Mouse (Mus musculus): Measurements from ENCODE around the gene Aqp7. TPM values are rescaled to one million over a fixed set of nuclear protein-coding genes. Genes with fewer than 3 reads are reported as not detected.

Aqp7 gene
- total RNA-seq, 2 experiments from 2014 or later = 9.3 to 11.2 TPM

- no peak overlapping the region for H3K4me3 ChIP-seq
- TF ChIP-seq CTCF (IDR thresholded peaks at IDR 0.05) = no peak
- no peak overlapping the region for H3K27ac ChIP-seq
- intact Hi-C loops (cut with DNase I) = no loop called here
- no peak for DNase-seq
Measured at GRCm38 (mm10) chr4:41026086-41026787, 21.7 kb downstream of the Aqp7 start.

- TF ChIP-seq CTCF (IDR thresholded peaks at IDR 0.05) = peak; percentile 53
- intact Hi-C loops (cut with DNase I) = no loop called here
- H3K27ac ChIP-seq = no peak overlapping the region
- DNase-seq = no peak
- H3K4me3 ChIP-seq = no peak overlapping the region
Measured at GRCm38 (mm10) chr4:41021094-41021493, 26.8 kb downstream of the Aqp7 start.

DNA sequence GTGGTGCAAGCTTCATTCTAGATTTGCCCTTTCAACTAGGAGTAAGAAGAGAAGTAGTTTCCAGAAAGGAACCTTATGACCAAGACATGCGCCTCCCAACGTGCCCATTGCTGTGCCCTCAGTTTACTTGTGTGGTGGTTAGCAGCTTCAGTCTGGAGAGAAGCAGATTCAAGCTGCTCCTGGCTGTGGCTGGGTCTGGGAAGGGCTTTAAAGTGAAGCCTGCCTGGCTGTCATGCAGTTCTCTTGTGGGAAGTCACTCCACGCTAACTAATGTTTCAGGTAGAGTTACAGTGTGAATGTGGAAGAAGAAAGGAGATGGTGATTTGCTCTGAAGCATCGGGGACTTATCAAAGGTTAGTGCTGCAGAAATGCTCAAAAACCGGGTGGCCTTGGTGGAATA is 32.1 kb downstream of the Aqp7 start:
- Histone ChIP-seq H3K4me3 (no peak overlapping the region), H3K27ac (no peak overlapping the region)
- no peak for DNase-seq
- TF ChIP-seq CTCF (IDR thresholded peaks at IDR 0.05) = no peak
- intact Hi-C loops (cut with DNase I) = no loop called here

- no peak for DNase-seq
- no peak overlapping the region for H3K27ac ChIP-seq
- intact Hi-C loops (cut with DNase I) = no loop called here
- H3K4me3 ChIP-seq = no peak overlapping the region
- no peak for TF ChIP-seq CTCF (IDR thresholded peaks at IDR 0.05)
Measured at GRCm38 (mm10) chr4:41013351-41013750, 34.6 kb downstream of the Aqp7 start.

GRCm38 (mm10) chr4:41000842-41001639 is 46.9 kb downstream of the Aqp7 start:
- peak; percentile 7; the same call in 1 of the 2 replicates for TF ChIP-seq CTCF (IDR thresholded peaks at IDR 0.05)
- Histone ChIP-seq H3K27ac (no peak overlapping the region), H3K4me3 (no peak overlapping the region)
- DNase-seq = no peak
- intact Hi-C loops (cut with DNase I) = no loop called here

DNA sequence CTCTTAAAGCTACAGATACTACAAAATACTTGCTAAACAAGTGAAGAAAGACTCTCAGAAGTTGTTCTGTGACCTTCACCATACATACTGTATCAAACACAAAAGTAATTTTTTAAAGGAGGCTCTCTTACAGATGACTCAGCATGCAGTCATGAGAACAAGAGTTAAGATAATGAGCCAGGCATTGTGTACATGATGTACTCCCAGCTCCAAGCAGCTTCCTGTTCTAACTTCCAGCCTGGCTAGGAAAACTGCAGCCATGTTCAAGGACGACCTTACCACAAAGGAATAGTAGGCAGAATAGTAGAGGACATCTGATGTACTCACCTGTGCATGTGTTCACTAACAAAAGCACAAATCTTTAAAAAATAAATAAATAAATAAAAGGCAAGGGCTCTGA is 47.7 kb downstream of the Aqp7 start:
- no peak overlapping the region for H3K27ac ChIP-seq
- no peak for DNase-seq
- H3K4me3 ChIP-seq = no peak overlapping the region
- TF ChIP-seq CTCF (IDR thresholded peaks at IDR 0.05) = no peak
- intact Hi-C loops (cut with DNase I) = no loop called here

GRCm38 (mm10) chr4:40997916-40998315 is 50.0 kb downstream of the Aqp7 start:
- H3K4me3 ChIP-seq = no peak overlapping the region
- no peak for TF ChIP-seq CTCF (IDR thresholded peaks at IDR 0.05)
- intact Hi-C loops (cut with DNase I) = no loop called here
- H3K27ac ChIP-seq = no peak overlapping the region
- no peak for DNase-seq

DNA sequence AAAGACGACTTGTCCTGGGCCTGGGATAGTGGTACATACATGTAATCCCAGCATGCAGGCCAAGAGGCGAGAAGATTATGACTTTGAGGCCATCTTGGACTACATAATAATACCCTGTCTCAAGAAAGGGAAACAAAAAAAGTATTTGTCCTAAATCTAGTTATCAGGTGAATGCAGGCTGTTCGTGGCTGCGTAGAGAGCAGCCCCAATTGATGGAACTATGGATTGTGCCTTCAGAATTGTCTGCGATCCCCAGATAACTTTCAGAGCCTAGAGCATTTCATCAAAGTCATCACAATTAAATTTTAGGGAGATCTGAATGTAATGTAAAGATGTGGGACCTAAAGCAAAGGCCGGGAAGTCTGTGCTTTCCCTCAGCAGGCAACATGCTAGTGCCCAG is 51.6 kb downstream of the Aqp7 start:
- intact Hi-C loops (cut with DNase I) = no loop called here
- no peak overlapping the region for H3K27ac ChIP-seq
- TF ChIP-seq CTCF (IDR thresholded peaks at IDR 0.05) = no peak
- DNase-seq = no peak
- no peak overlapping the region for H3K4me3 ChIP-seq

GRCm38 (mm10) chr4:40989633-40990032 is 58.3 kb downstream of the Aqp7 start:
- no peak overlapping the region for H3K27ac ChIP-seq
- no peak for TF ChIP-seq CTCF (IDR thresholded peaks at IDR 0.05)
- intact Hi-C loops (cut with DNase I) = no loop called here
- H3K4me3 ChIP-seq = no peak overlapping the region
- DNase-seq = no peak

DNA sequence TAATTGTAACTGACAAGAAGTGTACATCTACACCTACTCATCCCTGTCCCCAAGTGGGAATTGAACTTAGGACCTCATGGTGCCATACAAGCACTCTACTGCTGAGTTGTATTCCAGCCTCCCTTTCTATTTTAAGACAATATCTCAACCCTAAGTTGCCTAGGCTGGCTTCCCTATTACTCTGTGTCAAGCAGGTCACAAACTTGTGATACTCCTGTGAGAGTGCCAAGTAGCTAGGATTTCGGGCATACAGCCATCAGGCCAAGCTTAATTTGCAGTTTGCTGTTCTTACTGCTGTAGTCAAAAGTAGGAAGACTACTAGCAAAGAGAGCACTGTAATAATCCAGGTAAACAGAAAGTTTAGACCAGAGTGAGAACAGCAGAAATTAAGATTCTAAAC is 64.3 kb downstream of the Aqp7 start:
- intact Hi-C loops (cut with DNase I) = no loop called here

More for the DNA sequence above, 64.3 kb downstream of the Aqp7 start:
- DNase-seq = peak; percentile 89
- no peak for TF ChIP-seq CTCF (IDR thresholded peaks at IDR 0.05)
- Histone ChIP-seq H3K27ac (peak overlapping the region; percentile 71), H3K4me3 (no peak overlapping the region)

Small RNA genes within 50 kb of the gene (microRNA-seq; reads per million reads assigned to microRNA genes)
- gene Mir3094 = not detected

Other genes with a start within 250 kb of the Aqp7 start
- gene B4galt1, start 194.1 kb downstream of the Aqp7 start, total RNA-seq (2021) = 10 to 100 TPM; 30.5 to 42.2 TPM
- gene Spink4, start 128.1 kb downstream of the Aqp7 start, total RNA-seq (2021) = not detected
- 100 to 1,000 TPM; 201 to 232 TPM for gene Bag1, start 99.8 kb downstream of the Aqp7 start, total RNA-seq (2021)
- gene Chmp5, start 99.7 kb downstream of the Aqp7 start, total RNA-seq (2021) = 10 to 100 TPM; 19.8 to 24.3 TPM
- 10 to 100 TPM; 22.6 to 22.7 TPM for gene Nfx1, start 77.2 kb downstream of the Aqp7 start, total RNA-seq (2021)
- not detected for gene Aqp3, start 50.0 kb upstream of the Aqp7 start, total RNA-seq (2021)
- 10 to 100 TPM; 13.9 to 17.5 TPM for gene Nol6, start 76.3 kb upstream of the Aqp7 start, total RNA-seq (2021)
- gene Ube2r2, start 87.6 kb upstream of the Aqp7 start, total RNA-seq (2021) = 100 to 1,000 TPM; 152 to 193 TPM
- 10 to 100 TPM; 96.3 to 96.7 TPM for gene Ubap2, start 227.0 kb upstream of the Aqp7 start, total RNA-seq (2021)